ENCODE assay signal across 27 mouse cellular contexts in genomic region chr11:59920331-59920730, GRCm38 (mm10). TPM values are rescaled to one million over a fixed set of nuclear protein-coding genes. Genes with fewer than 3 reads are reported as not detected.
DNase-seq lines count a peak whose midpoint lies in the region; ATAC-seq and TF ChIP-seq lines count a peak whose summit lies in the region.
"Had no signal": no experiment of that assay in that cellular context is flagged by ENCODE, and none has a peak within 500 bp of the region (broad histone marks: within the 10 kb centered on the region; RNA-seq: fewer than 3 reads in every experiment).

No protein-coding gene starts in this region.

- no peak overlapping the region for H3K27ac ChIP-seq in liver, embryonic 11.5 days (ENCODE audit: low read depth, low read length)
- H3K27ac ChIP-seq in liver, embryonic 14.5 days: no peak overlapping the region
- H3K27ac ChIP-seq: embryonic facial prominence, embryonic 13.5 days; forebrain, embryonic 13.5 days; hindbrain, embryonic 10.5 days; hindbrain, embryonic 15.5 days; limb, embryonic 10.5 days; limb, embryonic 15.5 days; lung, embryonic 15.5 days; midbrain, embryonic 12.5 days; neural tube, embryonic 13.5 days had no signal

- no peaks in the 10 kb centered on the region for H3K9me3 ChIP-seq in liver, embryonic 11.5 days (ENCODE audit: control insufficient read depth, low read length)
- H3K9me3 ChIP-seq in liver, embryonic 14.5 days (ENCODE audit: control insufficient read depth, low read length): no peaks in the 10 kb centered on the region
- H3K9me3 ChIP-seq: embryonic facial prominence, embryonic 13.5 days; forebrain, embryonic 13.5 days; heart, embryonic 13.5 days; hindbrain, embryonic 10.5 days; hindbrain, embryonic 15.5 days; kidney, embryonic 15.5 days; limb, embryonic 10.5 days; limb, embryonic 15.5 days; lung, embryonic 15.5 days; midbrain, embryonic 12.5 days; neural tube, embryonic 13.5 days had no signal

- H3K4me2 ChIP-seq in liver, embryonic 11.5 days: peak overlapping the region; percentile 33; the same call in 1 of the 2 replicates
- H3K4me2 ChIP-seq in liver, embryonic 14.5 days (ENCODE audit: low read depth): peak overlapping the region; percentile 52
- H3K4me2 ChIP-seq: embryonic facial prominence, embryonic 13.5 days; forebrain, embryonic 13.5 days; hindbrain, embryonic 15.5 days; limb, embryonic 15.5 days; lung, embryonic 15.5 days; midbrain, embryonic 12.5 days; neural tube, embryonic 13.5 days had no signal

- ATAC-seq in liver, embryonic 11.5 days (replicated peaks; ENCODE audit: low FRiP score): no peak
- ATAC-seq in erythroid progenitor cell, adult 5-6 weeks (replicated peaks; ENCODE audit: low FRiP score, poor library complexity, severe bottlenecking): peak; percentile 71; the same call in 1 of the 2 replicates
- peak; percentile 53; the same call in 1 of the 2 replicates for ATAC-seq in liver, embryonic 14.5 days (ENCODE audit: insufficient read depth)
- ATAC-seq in megakaryocyte-erythroid progenitor cell, adult 5-6 weeks (replicated peaks; ENCODE audit: low FRiP score, low TSS enrichment, poor library complexity, severe bottlenecking): peak; percentile 60
- ATAC-seq: activated CD4-positive, CD25-positive, alpha-beta regulatory T cell, adult 4 months; forebrain, embryonic 13.5 days; inflammation-experienced regulatory T-cells, adult 6 months had no signal

- no peak overlapping the region for H3K4me3 ChIP-seq in liver, embryonic 11.5 days (ENCODE audit: low read depth, low read length)
- no peak overlapping the region for H3K4me3 ChIP-seq in liver, embryonic 14.5 days (ENCODE audit: insufficient read depth in 1 of 2, low read depth in 2 of 2, low read length in 2 of 2)
- H3K4me3 ChIP-seq: embryonic facial prominence, embryonic 13.5 days; forebrain, embryonic 13.5 days; heart, embryonic 13.5 days; hindbrain, embryonic 10.5 days; hindbrain, embryonic 15.5 days; limb, embryonic 10.5 days; limb, embryonic 15.5 days; lung, embryonic 15.5 days; midbrain, embryonic 12.5 days; neural tube, embryonic 13.5 days had no signal

- 35% methylated on average over 5 of the region's 5 CpGs for WGBS in liver, embryonic 11.5 days
- 7% methylated on average over 5 of the region's 5 CpGs for WGBS in liver, embryonic 14.5 days (ENCODE audit: insufficient replicate concordance)

- no peak for TF ChIP-seq CTCF in liver, embryonic 14.5 days (IDR thresholded peaks at IDR 0.05; ENCODE audit: low read depth)

- H3K9ac ChIP-seq in liver, embryonic 11.5 days (ENCODE audit: low read depth, low read length): no peak overlapping the region
- H3K9ac ChIP-seq in liver, embryonic 14.5 days (replicated peaks): no peak overlapping the region
- H3K9ac ChIP-seq: embryonic facial prominence, embryonic 13.5 days; forebrain, embryonic 13.5 days; heart, embryonic 13.5 days; hindbrain, embryonic 15.5 days; kidney, embryonic 15.5 days; limb, embryonic 15.5 days; lung, embryonic 15.5 days; midbrain, embryonic 12.5 days; neural tube, embryonic 13.5 days had no signal

- H3K27me3 ChIP-seq in liver, embryonic 11.5 days (replicated peaks; ENCODE audit: control insufficient read depth, insufficient read depth, low read length): no peaks in the 10 kb centered on the region
- no peaks in the 10 kb centered on the region for H3K27me3 ChIP-seq in liver, embryonic 14.5 days (ENCODE audit: control insufficient read depth, insufficient read depth, low read length)
- H3K27me3 ChIP-seq: forebrain, embryonic 13.5 days; heart, embryonic 13.5 days; hindbrain, embryonic 15.5 days; kidney, embryonic 15.5 days; limb, embryonic 15.5 days; lung, embryonic 15.5 days; midbrain, embryonic 12.5 days; neural tube, embryonic 13.5 days had no signal

- no peaks in the 10 kb centered on the region for H3K36me3 ChIP-seq in liver, embryonic 11.5 days (ENCODE audit: control insufficient read depth, insufficient read depth, low read length)
- no peaks in the 10 kb centered on the region for H3K36me3 ChIP-seq in liver, embryonic 14.5 days (replicated peaks; ENCODE audit: control insufficient read depth, insufficient read depth, low read depth)
- H3K36me3 ChIP-seq: embryonic facial prominence, embryonic 13.5 days; heart, embryonic 13.5 days; hindbrain, embryonic 10.5 days; hindbrain, embryonic 15.5 days; kidney, embryonic 15.5 days; limb, embryonic 10.5 days; limb, embryonic 15.5 days; lung, embryonic 15.5 days; midbrain, embryonic 12.5 days; neural tube, embryonic 13.5 days had no signal

- H3K4me1 ChIP-seq in liver, embryonic 11.5 days (replicated peaks; ENCODE audit: control insufficient read depth, insufficient read depth, low read length): peaks cover 20% of the 10 kb centered on the region
- H3K4me1 ChIP-seq in liver, embryonic 14.5 days (replicated peaks; ENCODE audit: control insufficient read depth in 2 of 2, insufficient read depth in 2 of 2, low read length in 1 of 2): peaks cover 20 to 36% of the 10 kb centered on the region in 2 experiments
- H3K4me1 ChIP-seq: embryonic facial prominence, embryonic 13.5 days; forebrain, embryonic 13.5 days; hindbrain, embryonic 15.5 days; midbrain, embryonic 12.5 days; neural tube, embryonic 13.5 days had no signal

- DNase-seq in liver, embryonic 11.5 days (ENCODE audit: low spot score): no peak
- no peak for DNase-seq in liver
- no peak for DNase-seq in liver, embryonic 14.5 days (ENCODE audit: low read depth in 3 of 3, low spot score in 3 of 3)
- no peak for DNase-seq in layer of hippocampus, adult 9-11 months
- DNase-seq in thymus, postnatal 36 days: no peak
- DNase-seq in testis, postnatal 10 days (ENCODE audit: low spot score): no peak
- DNase-seq: adrenal gland, adult 8-10 months; cerebellum, adult 8-10 months; cerebellum, postnatal 36 days; heart, postnatal 10 days; kidney, adult 11 months; kidney, postnatal 25 days had no signal

- TF ChIP-seq EP300 in liver, embryonic 14.5 days (IDR thresholded peaks at IDR 0.05; ENCODE audit: low read depth): no peak

RNA-seq across cellular contexts. Expression of gene Med9, which starts 27.7 kb away (rescaled TPM):
- polyA plus RNA-seq in liver, embryonic 11.5 days (2014; fragmentation: Nextera tagmentation; extraction: Ambion mirVana): 42.9 and 44.6 TPM in 2 replicates
- total RNA-seq in erythroid progenitor cell, adult 5-6 weeks (2015; ENCODE audit: low replicate concordance): 12.2 and 13.3 TPM in 2 replicates
- 9.6 and 13.5 TPM in 2 replicates for total RNA-seq in erythroid progenitor cell, adult 5-6 weeks (2017; ENCODE audit: low replicate concordance)
- polyA plus RNA-seq in liver, embryonic 14.5 days (2012; rRNA removed): 9.4 and 11.2 TPM in 2 replicates
- polyA plus RNA-seq in liver, embryonic 14.5 days (2014; fragmentation: Nextera tagmentation; extraction: Ambion mirVana): 15.9 and 18.0 TPM in 2 replicates
- 23.6 and 25.8 TPM in 2 replicates for total RNA-seq in megakaryocyte-erythroid progenitor cell, adult 5-6 weeks (2014; fragmentation: Nextera tagmentation)
- total RNA-seq in megakaryocyte-erythroid progenitor cell, adult 5-6 weeks (2017): 32.9 and 33.8 TPM in 2 replicates

RNA-seq across cellular contexts. Expression of gene Rasd1, which starts 44.4 kb away (rescaled TPM):
- polyA plus RNA-seq in liver, embryonic 11.5 days (2014; fragmentation: Nextera tagmentation; extraction: Ambion mirVana): 1.6 and 2.0 TPM in 2 replicates
- not detected in 2 replicates for total RNA-seq in erythroid progenitor cell, adult 5-6 weeks (2015; ENCODE audit: low replicate concordance)
- total RNA-seq in erythroid progenitor cell, adult 5-6 weeks (2017; ENCODE audit: low replicate concordance): not detected in 2 replicates
- polyA plus RNA-seq in liver, embryonic 14.5 days (2012; rRNA removed): 0.37 and 0.43 TPM in 2 replicates
- polyA plus RNA-seq in liver, embryonic 14.5 days (2014; fragmentation: Nextera tagmentation; extraction: Ambion mirVana): 0.52 and 0.69 TPM in 2 replicates
- 0.89 TPM in 1 of 2 replicates, not detected in the other for total RNA-seq in megakaryocyte-erythroid progenitor cell, adult 5-6 weeks (2014; fragmentation: Nextera tagmentation)
- total RNA-seq in megakaryocyte-erythroid progenitor cell, adult 5-6 weeks (2017): 2.6 TPM in 1 of 2 replicates, not detected in the other
